Mouse (Mus musculus) layer of hippocampus, postnatal 36 days (tissue): ENCODE data around the gene Gna14. TPM values are rescaled to one million over a fixed set of nuclear protein-coding genes. Genes with fewer than 3 reads are reported as not detected.

ENCODE experiments used
- DNase-seq, 2 experiments: peaks; one replicate each; pipeline ENCODE4 v3.0.0; 2022
- total RNA-seq, 2 experiments: library from RNA; stranded (reverse); gene quantifications; 2 replicates each; pipeline ENCODE4 v1.2.3; 2021

The Gna14 gene
- total RNA-seq, 2 experiments from 2014 or later = 1.3 to 2.4 TPM

DNA sequence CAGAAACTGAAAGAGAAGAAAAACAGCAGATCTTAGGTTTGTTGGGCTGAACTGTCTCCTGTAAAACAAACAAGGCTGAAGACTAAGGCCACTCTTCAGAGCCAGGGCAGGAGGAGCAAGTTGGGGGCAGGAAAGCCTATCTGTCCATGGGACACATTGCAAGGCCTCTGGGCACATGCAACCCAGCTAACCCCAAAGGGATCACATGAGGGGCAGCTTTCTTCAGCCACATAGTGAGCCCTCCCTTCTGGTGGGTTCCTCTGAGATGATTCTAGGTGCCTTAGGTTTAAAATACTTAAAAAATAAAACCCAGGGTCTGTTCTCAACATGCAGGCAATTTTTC is 158.4 kb downstream of the Gna14 start:
- DNase-seq = no peak

DNA sequence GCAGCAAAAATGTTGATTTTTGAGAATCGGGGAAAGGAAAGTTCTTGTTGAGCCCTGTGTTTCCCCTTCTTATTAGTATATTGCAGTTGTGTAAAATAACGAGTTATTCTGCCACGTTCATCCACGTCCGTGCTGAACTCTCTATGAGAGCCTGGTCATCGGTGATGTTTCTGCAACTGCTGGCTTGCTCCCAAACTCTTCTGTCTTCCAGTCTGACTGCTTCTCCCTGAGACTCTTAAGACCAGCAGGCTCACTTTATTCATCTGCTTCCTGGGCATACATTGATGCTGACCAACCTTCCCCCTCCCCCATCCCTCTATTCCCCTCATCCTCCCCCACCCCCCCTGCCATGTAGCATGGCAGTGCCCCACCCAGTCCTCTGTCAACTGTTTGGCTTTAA is 161.7 kb downstream of the Gna14 start:
- DNase-seq = no peak

GRCm38 (mm10) chr19:16598653-16599297 is 163.2 kb downstream of the Gna14 start:
- DNase-seq = no peak

GRCm38 (mm10) chr19:16599298-16599970 is 163.9 kb downstream of the Gna14 start:
- DNase-seq = peak; percentile 57 to 70

DNA sequence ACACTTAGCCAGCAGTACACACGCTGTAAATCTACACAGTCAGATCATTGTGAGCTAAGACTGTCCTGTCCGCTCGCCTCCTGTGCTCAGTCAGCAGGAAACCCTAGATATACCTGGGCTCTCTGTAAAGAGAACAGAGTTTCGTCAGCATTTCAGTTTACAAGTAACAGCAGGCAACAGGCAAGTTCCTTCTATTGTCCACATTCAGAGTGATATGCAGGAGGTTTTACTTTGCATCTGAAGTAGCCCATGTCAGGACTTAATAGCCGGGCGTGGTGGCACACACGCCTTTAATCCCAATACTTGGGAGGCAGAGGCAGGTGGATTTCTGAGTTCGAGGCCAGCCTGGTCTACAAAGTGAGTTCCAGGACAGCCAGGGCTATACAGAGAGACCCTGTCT is 166.5 kb downstream of the Gna14 start:
- DNase-seq = no peak

DNA sequence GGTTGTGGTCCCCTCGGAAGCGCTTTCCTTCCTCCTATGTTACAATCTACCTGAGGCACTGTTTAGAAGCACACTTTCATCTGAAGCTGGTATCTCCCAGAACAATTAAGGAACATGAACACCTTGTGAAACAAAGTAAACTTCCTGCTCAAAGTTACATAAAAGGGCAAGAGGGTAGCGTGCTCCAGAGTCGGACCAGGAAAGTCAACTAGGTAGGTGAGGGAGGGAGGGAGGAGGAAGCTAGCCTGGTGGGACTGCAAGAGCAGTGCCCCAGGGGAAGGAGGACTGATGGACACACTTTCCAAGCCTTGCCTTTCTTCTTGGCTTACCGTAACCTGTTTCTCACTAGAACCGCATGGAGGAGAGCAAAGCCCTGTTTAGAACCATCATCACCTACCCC is 172.1 kb downstream of the Gna14 start:
- no peak for DNase-seq

- no peak for DNase-seq
Observed at GRCm38 (mm10) chr19:16623154-16623553, 187.6 kb downstream of the Gna14 start.

- no peak for DNase-seq
Observed at GRCm38 (mm10) chr19:16624994-16625393, 189.4 kb downstream of the Gna14 start.

GRCm38 (mm10) chr19:16625610-16626395 is 190.2 kb downstream of the Gna14 start:
- DNase-seq = no peak
